Comparison of ENCODE assay signal across 8 mouse cellular contexts in genomic region chr17:46888511-46889212, GRCm38 (mm10). TPM values are rescaled to one million over a fixed set of nuclear protein-coding genes. Genes with fewer than 3 reads are reported as not detected.
DNase-seq lines count a peak whose midpoint lies in the region; TF ChIP-seq lines count a peak whose summit lies in the region.

No protein-coding gene starts in this region.

- TF ChIP-seq POLR2A in small intestine, adult 2 months (IDR thresholded peaks at IDR 0.05; ENCODE audit: low read depth, low read length), result no peak

- peak; percentile 58; the same call in 1 of the 2 replicates for TF ChIP-seq CTCF in small intestine, adult 2 months (IDR thresholded peaks at IDR 0.05; ENCODE audit: extremely low read depth, insufficient read length, insufficient replicate concordance, low read depth, low read length)

- intact Hi-C loops in heart, postnatal 14 days (cut with DNase I), result loop anchor here (1.0 kb wide), 1 partner anchor 105 kb away; no protein-coding TSS in a partner anchor

- no peaks in the 10 kb centered on the region for H3K36me3 ChIP-seq in small intestine, adult 2 months (ENCODE audit: control insufficient read depth, insufficient read depth, low read length)

- H3K27me3 ChIP-seq in small intestine, adult 2 months (ENCODE audit: control insufficient read depth, insufficient read depth, low read length), result no peaks in the 10 kb centered on the region

- peak overlapping the region; percentile 81 for H3K27ac ChIP-seq in small intestine, adult 2 months (ENCODE audit: insufficient read depth, low read depth, low read length)

- WGBS in small intestine, adult 2 months, result 38% methylated on average over 16 of the region's 16 CpGs

- H3K4me3 ChIP-seq in small intestine, adult 2 months (ENCODE audit: low read depth, low read length), result no peak overlapping the region

- H3K4me1 ChIP-seq in small intestine, adult 2 months (ENCODE audit: control insufficient read depth, insufficient read depth, insufficient read length, low read length), result peaks cover 17% of the 10 kb centered on the region; the same call in 1 of the 2 replicates

- DNase-seq in adrenal gland, adult 2 months, result peak; percentile 53
- no peak for DNase-seq in adrenal gland, postnatal 25 days
- peak; percentile 86 for DNase-seq in R1 (ENCODE audit: low read depth, low spot score)
- DNase-seq in embryo, embryonic 11.5 days (ENCODE audit: low read depth, low spot score), result peak; percentile 46
- peak; percentile 43 to 52 for DNase-seq in heart, postnatal 14 days
- DNase-seq in layer of hippocampus, adult 9-11 months, result peak; percentile 61
- peak; percentile 72 for DNase-seq in lung, postnatal 10 days

RNA-seq across cellular contexts. Expression of gene Tbcc, which starts 1.8 kb away (rescaled TPM):
- 10 to 100 TPM; 13.1 to 23.8 TPM for total RNA-seq in adrenal gland, adult 2 months (2021)
- polyA plus RNA-seq in adrenal gland, adult 2 months (2012; rRNA removed), result 17.2 and 18.5 TPM in 2 replicates
- total RNA-seq in adrenal gland, postnatal 25 days (2021), result 19.7 and 24.3 TPM in 2 replicates
- total RNA-seq in heart, postnatal 14 days (2021), result 10 to 100 TPM; 17.6 to 20.0 TPM
- polyA plus RNA-seq in small intestine, adult 2 months (2012; rRNA removed), result 16.7 and 29.0 TPM in 2 replicates

RNA-seq across cellular contexts. Expression of gene Prph2, which starts 21.6 kb away (rescaled TPM):
- not detected for total RNA-seq in adrenal gland, adult 2 months (2021)
- not detected in 2 replicates for polyA plus RNA-seq in adrenal gland, adult 2 months (2012; rRNA removed)
- total RNA-seq in adrenal gland, postnatal 25 days (2021), result not detected in 2 replicates
- total RNA-seq in heart, postnatal 14 days (2021), result not detected
- not detected in 2 replicates for polyA plus RNA-seq in small intestine, adult 2 months (2012; rRNA removed)

RNA-seq across cellular contexts. Expression of gene Bicral, which starts 30.4 kb away (rescaled TPM):
- total RNA-seq in adrenal gland, adult 2 months (2021), result 10 to 100 TPM; 22.6 to 25.1 TPM
- 6.1 and 7.7 TPM in 2 replicates for polyA plus RNA-seq in adrenal gland, adult 2 months (2012; rRNA removed)
- 24.6 and 26.0 TPM in 2 replicates for total RNA-seq in adrenal gland, postnatal 25 days (2021)
- 10 to 100 TPM; 13.1 to 15.4 TPM for total RNA-seq in heart, postnatal 14 days (2021)
- polyA plus RNA-seq in small intestine, adult 2 months (2012; rRNA removed), result 4.0 and 7.1 TPM in 2 replicates
